Mouse (Mus musculus): ENCODE data around the gene Dab2ip. TPM values are rescaled to one million over a fixed set of nuclear protein-coding genes. Genes with fewer than 3 reads are reported as not detected.

The Dab2ip gene
- polyA plus RNA-seq, 1 experiment from 2014 or later, result 26.3 TPM

DNA sequence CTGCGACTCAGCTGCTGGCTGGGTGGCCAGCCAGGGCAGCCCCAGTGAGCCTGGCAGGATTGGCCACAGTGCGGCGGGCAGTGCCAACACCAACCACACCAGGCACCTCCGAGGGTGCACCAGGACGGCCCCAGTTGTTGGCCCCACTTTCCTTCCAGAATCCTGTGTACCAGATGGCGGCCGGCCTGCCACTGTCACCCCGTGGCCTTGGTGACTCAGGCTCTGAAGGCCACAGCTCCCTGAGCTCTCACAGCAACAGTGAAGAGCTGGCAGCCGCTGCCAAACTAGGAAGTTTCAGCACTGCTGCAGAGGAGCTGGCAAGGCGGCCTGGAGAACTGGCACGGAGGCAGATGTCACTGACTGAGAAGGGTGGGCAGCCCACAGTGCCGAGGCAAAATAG lies 162.0 kb downstream of the Dab2ip start:
- WGBS, result 92% methylated on average over 12 of the region's 12 CpGs
- Histone ChIP-seq H3K9ac (replicated peaks; ENCODE audit: low read length) (no peak overlapping the region), H3K9me3 (ENCODE audit: low read length) (no peaks in the 10 kb centered on the region), H3K4me2 (replicated peaks; ENCODE audit: low read depth, low read length) (no peak overlapping the region), H3K36me3 (ENCODE audit: insufficient read depth, low read length) (peaks cover 86% of the 10 kb centered on the region), H3K27ac (ENCODE audit: low read length) (no peak overlapping the region), H3K4me3 (ENCODE audit: low read length) (no peak overlapping the region), H3K27me3 (ENCODE audit: insufficient read depth, low read length) (no peaks in the 10 kb centered on the region), H3K4me1 (ENCODE audit: insufficient read depth, low read length) (no peaks in the 10 kb centered on the region)
- ATAC-seq (ENCODE audit: low FRiP score, low TSS enrichment), result no peak

DNA sequence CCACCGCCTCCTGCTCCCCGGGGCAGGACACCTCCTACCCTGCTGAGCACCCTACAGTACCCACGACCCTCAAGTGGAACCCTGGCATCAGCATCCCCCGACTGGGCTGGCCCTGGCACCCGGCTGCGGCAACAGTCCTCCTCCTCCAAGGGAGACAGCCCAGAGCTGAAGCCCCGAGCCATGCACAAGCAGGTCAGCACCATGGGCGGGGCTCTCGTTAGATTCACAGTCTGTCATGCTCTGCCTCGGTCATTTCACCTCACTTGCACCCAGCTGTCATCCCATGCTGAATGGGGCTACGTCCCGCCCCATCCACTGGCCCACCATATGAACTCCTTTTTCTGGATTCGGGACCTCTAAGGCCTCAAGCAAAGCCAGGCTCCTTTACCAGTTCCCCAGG lies 162.5 kb downstream of the Dab2ip start:
- Histone ChIP-seq H3K4me1 (ENCODE audit: insufficient read depth, low read length) (no peaks in the 10 kb centered on the region), H3K36me3 (ENCODE audit: insufficient read depth, low read length) (peaks cover 86% of the 10 kb centered on the region), H3K9me3 (ENCODE audit: low read length) (no peaks in the 10 kb centered on the region), H3K9ac (replicated peaks; ENCODE audit: low read length) (no peak overlapping the region), H3K27me3 (ENCODE audit: insufficient read depth, low read length) (no peaks in the 10 kb centered on the region), H3K4me3 (ENCODE audit: low read length) (no peak overlapping the region), H3K27ac (ENCODE audit: low read length) (no peak overlapping the region), H3K4me2 (replicated peaks; ENCODE audit: low read depth, low read length) (no peak overlapping the region)
- ATAC-seq (ENCODE audit: low FRiP score, low TSS enrichment), result no peak
- 84% methylated on average over 13 of the region's 13 CpGs for WGBS

DNA sequence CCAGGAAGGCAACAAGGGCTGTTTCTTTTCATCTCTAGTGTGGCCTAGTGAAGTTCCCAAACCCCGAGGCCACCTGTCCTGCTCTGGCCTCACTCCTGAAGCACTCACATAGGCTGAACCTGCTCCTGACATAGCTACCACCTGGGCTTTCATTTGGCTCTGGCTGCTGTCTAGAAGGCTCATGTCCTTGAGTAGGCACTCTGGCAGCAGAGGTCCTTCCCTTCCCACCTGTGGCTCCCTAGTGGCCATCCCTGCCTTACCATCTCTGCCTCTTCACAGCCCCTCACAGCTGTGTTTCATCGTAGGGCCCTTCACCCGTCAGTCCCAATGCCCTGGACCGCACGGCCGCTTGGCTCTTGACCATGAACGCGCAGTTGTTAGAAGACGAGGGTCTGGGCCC lies 162.9 kb downstream of the Dab2ip start:
- no peak for ATAC-seq (ENCODE audit: low FRiP score, low TSS enrichment)
- H3K9ac ChIP-seq (replicated peaks; ENCODE audit: low read length), result no peak overlapping the region

DNA sequence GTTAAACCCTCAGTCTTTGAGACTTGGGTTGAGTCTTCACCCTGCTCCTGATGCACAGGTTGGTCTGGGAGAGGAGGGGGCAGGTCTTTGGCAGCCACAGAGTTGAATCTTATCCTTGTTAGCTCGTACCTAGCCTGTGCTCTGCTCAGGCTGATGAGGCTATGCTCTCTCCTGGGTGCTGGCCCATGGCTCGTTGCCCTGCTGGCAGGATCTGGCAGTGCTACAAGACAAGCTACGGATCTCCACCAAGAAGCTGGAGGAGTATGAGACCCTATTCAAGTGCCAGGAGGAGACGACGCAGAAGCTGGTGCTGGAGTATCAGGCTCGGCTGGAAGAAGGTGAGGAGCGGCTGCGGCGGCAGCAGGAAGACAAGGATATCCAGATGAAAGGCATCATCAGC lies 164.8 kb downstream of the Dab2ip start:
- ATAC-seq (ENCODE audit: low FRiP score, low TSS enrichment), result no peak
- peaks cover 2% of the 10 kb centered on the region; the same call in 1 of the 2 replicates for H3K4me1 ChIP-seq (ENCODE audit: insufficient read depth, low read length)
- H3K27me3 ChIP-seq (ENCODE audit: insufficient read depth, low read length), result no peaks in the 10 kb centered on the region
- peaks cover 79% of the 10 kb centered on the region for H3K36me3 ChIP-seq (ENCODE audit: insufficient read depth, low read length)
- H3K27ac ChIP-seq (ENCODE audit: low read length), result no peak overlapping the region
- H3K9me3 ChIP-seq (ENCODE audit: low read length), result no peaks in the 10 kb centered on the region
- no peak overlapping the region for H3K9ac ChIP-seq (replicated peaks; ENCODE audit: low read length)
- H3K4me2 ChIP-seq (replicated peaks; ENCODE audit: low read depth, low read length), result no peak overlapping the region
- WGBS, result 90% methylated on average over 9 of the region's 9 CpGs
- H3K4me3 ChIP-seq (ENCODE audit: low read length), result no peak overlapping the region

More for the DNA sequence above, 162.9 kb downstream of the Dab2ip start:
- H3K27me3 ChIP-seq (ENCODE audit: insufficient read depth, low read length), result no peaks in the 10 kb centered on the region
- H3K36me3 ChIP-seq (ENCODE audit: insufficient read depth, low read length), result peaks cover 86% of the 10 kb centered on the region
- no peak overlapping the region for H3K4me2 ChIP-seq (replicated peaks; ENCODE audit: low read depth, low read length)
- WGBS, result 85% methylated on average over 9 of the region's 9 CpGs
- no peak overlapping the region for H3K4me3 ChIP-seq (ENCODE audit: low read length)
- H3K27ac ChIP-seq (ENCODE audit: low read length), result no peak overlapping the region
- H3K9me3 ChIP-seq (ENCODE audit: low read length), result no peaks in the 10 kb centered on the region
- H3K4me1 ChIP-seq (ENCODE audit: insufficient read depth, low read length), result no peaks in the 10 kb centered on the region

DNA sequence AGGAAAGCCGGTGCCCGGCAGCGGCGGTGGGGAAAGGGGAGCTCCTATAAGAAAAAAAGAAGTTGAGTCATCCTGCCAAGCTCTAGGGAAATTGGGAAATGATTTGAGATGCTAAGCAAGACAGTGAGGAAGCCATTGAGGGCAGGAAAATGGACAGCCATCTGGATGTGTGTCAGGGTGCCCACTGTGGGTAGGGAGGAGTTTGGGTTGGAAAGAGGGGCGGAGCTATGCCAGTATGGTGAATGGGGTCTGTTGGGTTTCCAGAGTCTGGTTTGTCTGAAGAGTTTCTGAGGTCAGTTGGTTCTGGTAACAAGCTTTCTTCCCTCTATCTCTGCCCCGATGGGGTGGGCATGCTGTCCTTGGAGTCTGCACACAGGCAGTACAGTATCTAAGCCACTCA lies 165.2 kb downstream of the Dab2ip start:
- Histone ChIP-seq H3K27me3 (ENCODE audit: insufficient read depth, low read length) (no peaks in the 10 kb centered on the region), H3K4me3 (ENCODE audit: low read length) (no peak overlapping the region), H3K9ac (replicated peaks; ENCODE audit: low read length) (no peak overlapping the region), H3K36me3 (ENCODE audit: insufficient read depth, low read length) (peaks cover 78% of the 10 kb centered on the region), H3K27ac (ENCODE audit: low read length) (no peak overlapping the region), H3K4me2 (replicated peaks; ENCODE audit: low read depth, low read length) (no peak overlapping the region), H3K4me1 (ENCODE audit: insufficient read depth, low read length) (peaks cover 6% of the 10 kb centered on the region; the same call in 1 of the 2 replicates), H3K9me3 (ENCODE audit: low read length) (no peaks in the 10 kb centered on the region)
- ATAC-seq (ENCODE audit: low FRiP score, low TSS enrichment), result no peak
- WGBS, result 96% methylated on average over 6 of the region's 6 CpGs

DNA sequence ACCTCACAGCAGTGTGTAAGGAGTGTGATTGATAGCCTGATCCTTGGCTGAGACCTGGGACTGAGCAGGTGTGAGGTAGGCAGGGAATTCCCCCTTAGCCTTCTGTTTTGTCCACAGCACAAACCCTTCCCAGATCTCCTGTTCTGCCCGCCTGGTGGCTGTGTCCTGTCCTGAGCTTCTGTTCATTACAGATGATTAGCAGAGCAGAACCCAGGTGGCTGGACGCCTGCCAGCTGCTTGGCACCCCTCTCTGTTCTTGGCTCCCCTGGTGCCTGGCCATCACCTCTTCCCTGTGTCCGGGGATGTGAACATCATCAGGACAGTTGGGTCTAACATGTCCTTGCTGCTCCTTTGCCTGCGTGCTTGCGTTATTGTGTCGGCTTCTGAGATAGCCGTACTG lies 165.6 kb downstream of the Dab2ip start:
- peaks cover 78% of the 10 kb centered on the region for H3K36me3 ChIP-seq (ENCODE audit: insufficient read depth, low read length)
- H3K27ac ChIP-seq (ENCODE audit: low read length), result no peak overlapping the region
- no peak overlapping the region for H3K4me2 ChIP-seq (replicated peaks; ENCODE audit: low read depth, low read length)
- no peak for ATAC-seq (ENCODE audit: low FRiP score, low TSS enrichment)
- H3K4me3 ChIP-seq (ENCODE audit: low read length), result no peak overlapping the region
- no peaks in the 10 kb centered on the region for H3K9me3 ChIP-seq (ENCODE audit: low read length)
- peaks cover 10% of the 10 kb centered on the region; the same call in 1 of the 2 replicates for H3K4me1 ChIP-seq (ENCODE audit: insufficient read depth, low read length)
- 76% methylated on average over 7 of the region's 7 CpGs for WGBS
- H3K27me3 ChIP-seq (ENCODE audit: insufficient read depth, low read length), result no peaks in the 10 kb centered on the region
- no peak overlapping the region for H3K9ac ChIP-seq (replicated peaks; ENCODE audit: low read length)

DNA sequence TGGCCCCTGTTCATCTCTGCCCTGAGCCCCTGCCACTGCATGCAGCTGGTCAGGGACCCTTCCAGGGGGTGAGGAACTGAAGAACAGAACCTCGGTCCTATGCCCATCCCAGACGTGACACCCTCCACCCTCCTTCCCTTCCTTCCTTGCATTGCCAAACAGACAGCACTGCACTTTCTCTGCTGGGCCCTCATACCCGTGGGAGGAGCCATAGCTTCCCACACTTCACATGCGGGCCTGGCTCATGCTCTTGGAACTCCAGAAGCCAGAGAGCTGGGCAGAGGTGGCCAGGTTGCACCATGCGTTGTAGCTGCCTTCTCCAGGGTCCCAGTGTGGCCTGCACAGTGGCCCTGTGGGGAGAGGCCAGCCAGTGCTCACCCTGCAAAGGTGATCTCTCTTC lies 170.6 kb downstream of the Dab2ip start:
- no peak overlapping the region for H3K4me2 ChIP-seq (replicated peaks; ENCODE audit: low read depth, low read length)
- H3K9me3 ChIP-seq (ENCODE audit: low read length), result no peaks in the 10 kb centered on the region
- no peaks in the 10 kb centered on the region for H3K27me3 ChIP-seq (ENCODE audit: insufficient read depth, low read length)
- no peak for ATAC-seq (ENCODE audit: low FRiP score, low TSS enrichment)
- no peak overlapping the region for H3K9ac ChIP-seq (replicated peaks; ENCODE audit: low read length)
- peaks cover 40% of the 10 kb centered on the region for H3K4me1 ChIP-seq (ENCODE audit: insufficient read depth, low read length)
- 22% methylated on average over 5 of the region's 5 CpGs for WGBS
- no peak overlapping the region for H3K4me3 ChIP-seq (ENCODE audit: low read length)
- H3K36me3 ChIP-seq (ENCODE audit: insufficient read depth, low read length), result peaks cover 40% of the 10 kb centered on the region
- no peak overlapping the region; the same call in 1 of the 2 replicates for H3K27ac ChIP-seq (ENCODE audit: low read length)

DNA sequence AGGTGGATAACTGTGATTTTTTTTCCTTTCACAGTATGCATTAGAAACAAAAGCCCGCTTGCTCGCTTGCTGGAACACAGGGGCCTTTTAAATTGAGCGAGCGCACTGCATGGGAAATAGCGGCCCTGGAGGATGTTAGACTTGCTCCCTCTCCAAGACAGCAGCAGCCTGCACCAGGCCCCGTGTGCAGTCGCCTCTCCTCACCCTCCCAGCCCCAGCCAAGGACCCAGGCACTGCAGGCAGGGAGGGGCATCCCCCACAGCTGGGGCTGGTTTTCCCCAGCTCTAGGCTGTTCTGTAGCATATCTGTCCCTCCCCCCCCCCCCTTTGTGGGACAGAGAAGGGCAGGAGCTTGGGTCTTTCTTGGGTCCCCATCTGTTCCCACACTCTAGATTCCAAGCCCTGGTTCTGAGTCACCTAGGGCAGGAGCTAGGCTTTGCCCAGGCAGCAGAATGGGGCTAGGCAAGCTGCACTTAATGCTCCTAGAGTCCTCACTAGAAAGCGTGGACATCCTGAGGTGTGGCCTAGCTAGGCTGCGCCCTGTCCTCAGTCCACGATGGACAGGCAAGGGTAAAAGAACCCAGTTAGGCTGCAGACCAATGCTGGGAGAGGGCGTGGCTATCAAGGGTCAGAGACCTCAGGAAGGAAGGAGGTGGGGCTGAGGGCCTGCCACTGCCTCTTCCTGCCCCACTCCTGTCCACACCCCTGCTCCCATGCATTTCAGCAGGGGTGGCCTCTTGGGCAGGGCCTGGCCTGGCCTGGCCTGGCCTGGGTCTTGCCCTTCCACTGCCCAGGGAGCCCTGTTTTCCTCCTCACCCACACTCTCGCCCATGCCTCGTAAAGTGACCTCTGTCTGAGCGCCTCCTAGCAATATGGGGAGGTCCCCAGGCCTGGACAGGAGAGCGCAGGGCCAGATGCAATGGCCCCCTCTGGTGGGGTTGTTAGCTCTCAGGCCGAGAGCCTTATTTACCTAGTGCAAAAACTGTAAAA lies 171.3 kb downstream of the Dab2ip start:
- Histone ChIP-seq H3K36me3 (ENCODE audit: insufficient read depth, low read length) (peaks cover 38% of the 10 kb centered on the region), H3K9ac (replicated peaks; ENCODE audit: low read length) (0 out of 2 replicates have a peak overlapping the region, but pooled peaks have one; percentile 23), H3K27me3 (ENCODE audit: insufficient read depth, low read length) (no peaks in the 10 kb centered on the region), H3K4me2 (replicated peaks; ENCODE audit: low read depth, low read length) (no peak overlapping the region), H3K4me3 (ENCODE audit: low read length) (no peak overlapping the region), H3K27ac (ENCODE audit: low read length) (peak overlapping the region; percentile 61), H3K4me1 (ENCODE audit: insufficient read depth, low read length) (peaks cover 40% of the 10 kb centered on the region), H3K9me3 (ENCODE audit: low read length) (no peaks in the 10 kb centered on the region)
- peak; percentile 80 for ATAC-seq (ENCODE audit: low FRiP score, low TSS enrichment)
- WGBS, result 40% methylated on average over 16 of the region's 16 CpGs

DNA sequence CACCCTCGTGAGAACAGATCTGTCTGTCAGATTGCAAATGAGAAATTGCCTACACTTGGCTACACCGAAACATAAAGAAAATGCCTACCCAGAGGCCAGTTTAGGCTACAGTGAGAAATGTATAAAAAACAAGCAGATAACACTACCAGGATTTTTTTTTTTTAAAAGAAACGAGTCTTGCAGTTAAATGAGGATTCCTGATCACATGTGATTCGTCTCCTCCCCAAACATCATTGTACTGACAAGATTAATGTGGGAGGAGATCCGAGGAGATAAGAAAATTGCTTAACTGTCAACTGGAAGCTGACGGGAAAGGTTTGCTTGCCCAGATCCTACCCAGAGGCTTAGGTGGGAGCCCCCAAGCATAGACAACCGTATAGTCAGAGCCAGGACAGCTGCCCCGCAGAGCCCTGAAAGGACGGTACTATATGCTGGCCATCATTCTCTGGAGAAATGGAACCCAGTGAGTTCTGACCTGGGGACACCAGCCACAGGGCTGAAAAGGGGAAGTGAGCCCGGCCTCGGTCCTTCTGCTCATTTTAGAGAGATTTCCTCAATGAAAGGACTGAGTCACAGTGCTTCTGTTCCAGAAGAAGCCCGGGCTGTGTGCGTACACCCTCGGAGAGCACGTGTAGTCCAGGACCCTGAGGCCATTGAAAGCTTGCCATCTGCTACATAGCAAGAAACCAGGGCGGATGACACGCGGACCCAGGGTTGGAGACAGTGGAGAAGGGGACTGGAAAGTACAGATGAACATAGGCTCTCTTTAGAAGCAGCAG lies 173.8 kb downstream of the Dab2ip start:
- peaks cover 40% of the 10 kb centered on the region for H3K4me1 ChIP-seq (ENCODE audit: insufficient read depth, low read length)
- H3K9ac ChIP-seq (replicated peaks; ENCODE audit: low read length), result no peak overlapping the region
- H3K27ac ChIP-seq (ENCODE audit: low read length), result no peak overlapping the region
- H3K36me3 ChIP-seq (ENCODE audit: insufficient read depth, low read length), result peaks cover 25% of the 10 kb centered on the region
- H3K4me3 ChIP-seq (ENCODE audit: low read length), result no peak overlapping the region
- 56% methylated on average over 18 of the region's 18 CpGs for WGBS
- ATAC-seq (ENCODE audit: low FRiP score, low TSS enrichment), result no peak
- peaks cover 7% of the 10 kb centered on the region; the same call in 1 of the 2 replicates for H3K9me3 ChIP-seq (ENCODE audit: low read length)
- H3K27me3 ChIP-seq (ENCODE audit: insufficient read depth, low read length), result no peaks in the 10 kb centered on the region
- no peak overlapping the region for H3K4me2 ChIP-seq (replicated peaks; ENCODE audit: low read depth, low read length)
